Mouse (Mus musculus) lung, postnatal 0 days (tissue): ENCODE measurements around the gene Bcl11b.

Experiments used
- CTCF ChIP-seq: IDR thresholded peaks from 2 replicates; pipeline ENCODE4 v1.5.1; 2016; ENCODE audit warnings: antibody characterized with exemption, mild to moderate bottlenecking
- EP300 ChIP-seq: IDR thresholded peaks from 2 replicates; pipeline ENCODE4 v1.6.1; 2016; ENCODE audit warnings: antibody characterized with exemption, mild to moderate bottlenecking, control low read depth

GRCm38 (mm10) chr12:107960789-107961491 is 42.5 kb downstream of the Bcl11b start:
- TF ChIP-seq CTCF = no peak
- TF ChIP-seq EP300 = no peak
